Mouse (Mus musculus) limb, embryonic 15.5 days (tissue): ENCODE results near the gene Poldip3. TPM values are rescaled to one million over a fixed set of nuclear protein-coding genes. Genes with fewer than 3 reads are reported as not detected.
A peak's percentile ranks its signal among the peaks of the same experiment; 100 is the strongest.

Experiments used
- ATAC-seq: fragments of 200-750 bp; cut with Nextera tagmentation; 2 replicates; pipeline ENCODE4 v1.8.0; 2017; ENCODE audit warnings: low read depth, moderate TSS enrichment; ENCODE audit not compliant: insufficient number of reproducible peaks, low FRiP score, low TSS enrichment
- H3K27ac ChIP-seq: fragments of 300-500 bp; sonication (generic); 2 replicates; pipeline ENCODE4 v1.5.1; 2015; ENCODE audit warnings: moderate library complexity, mild to moderate bottlenecking, inconsistent platforms
- H3K27me3 ChIP-seq: fragments of 300-500 bp; sonication (generic); 2 replicates; pipeline ENCODE4 v1.6.1; 2015; ENCODE audit warnings: inconsistent platforms
- H3K36me3 ChIP-seq: fragments of 300-500 bp; sonication (generic); 2 replicates; pipeline ENCODE4 v1.6.1; 2015; ENCODE audit warnings: inconsistent platforms
- H3K4me1 ChIP-seq: fragments of 300-500 bp; sonication (generic); 2 replicates; pipeline ENCODE4 v1.6.1; 2015; ENCODE audit warnings: inconsistent platforms
- H3K4me2 ChIP-seq: fragments of 300-500 bp; sonication (generic); 2 replicates; pipeline ENCODE4 v1.6.1; 2015; ENCODE audit warnings: mild to moderate bottlenecking, inconsistent platforms
- H3K4me3 ChIP-seq: fragments of 300-500 bp; sonication (generic); 2 replicates; pipeline ENCODE4 v1.5.1; 2015; ENCODE audit warnings: mild to moderate bottlenecking, inconsistent platforms
- H3K9ac ChIP-seq: fragments of 300-500 bp; sonication (generic); 2 replicates; pipeline ENCODE4 v1.6.1; 2015; ENCODE audit warnings: inconsistent platforms
- H3K9me3 ChIP-seq: fragments of 300-500 bp; sonication (generic); 2 replicates; pipeline ENCODE4 v1.6.1; 2016; ENCODE audit warnings: inconsistent platforms
- WGBS: fragments of 180-500 bp; shearing (Covaris S2); methylation state at CpG from one replicate; pipeline ENCODE4 v1.1.7; 2015; 5-methylcytosine and 5-hydroxymethylcytosine counted together
- polyA plus RNA-seq: library from polyadenylated mRNA; unstranded; fragments of >200 nt; fragmentation: Nextera tagmentation; extraction: Ambion mirVana; gene quantifications from 2 replicates; pipeline ENCODE4 v1.2.1, GENCODE M21; 2015

The Poldip3 gene
- polyA plus RNA-seq, 1 experiment from 2014 or later = 137 TPM

DNA sequence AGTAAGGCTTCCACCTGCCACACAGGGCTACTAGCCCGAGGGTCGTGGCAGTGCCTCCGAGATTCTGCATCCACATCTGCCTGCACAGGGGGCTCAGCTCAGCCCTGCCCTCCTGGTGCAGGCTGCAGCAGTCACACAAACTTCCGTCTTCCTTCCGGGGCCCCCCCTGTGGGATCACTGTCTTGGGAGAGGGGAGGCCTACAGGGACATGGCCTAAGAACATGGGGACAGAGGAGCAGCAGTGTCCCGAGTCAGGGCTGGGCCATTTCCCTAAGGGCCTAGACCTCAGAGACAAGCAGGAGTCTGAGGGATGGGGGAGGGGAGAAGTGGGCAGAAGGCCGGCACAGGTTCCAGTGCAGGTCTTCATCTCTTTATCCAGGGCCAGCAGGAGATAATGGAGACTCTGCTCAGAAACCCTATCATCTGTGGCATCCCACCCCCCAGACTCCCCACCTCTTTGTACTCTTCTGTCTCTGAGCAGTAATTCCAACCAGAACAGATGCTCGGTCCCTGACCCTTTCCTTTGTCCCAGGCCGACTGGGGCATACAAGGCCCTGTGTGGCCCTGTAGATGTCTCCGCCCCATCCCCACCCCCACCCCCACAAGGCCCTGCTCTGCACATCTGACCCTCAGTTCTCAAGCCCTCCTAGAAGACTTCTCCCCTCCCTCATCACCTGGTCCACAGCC, 12.0 kb upstream of the Poldip3 start:
- no peak for ATAC-seq
- Histone ChIP-seq H3K27ac (no peak overlapping the region), H3K36me3 (peaks cover 73% of the 10 kb centered on the region), H3K4me2 (no peak overlapping the region), H3K9me3 (no peaks in the 10 kb centered on the region), H3K4me3 (no peak overlapping the region), H3K27me3 (no peaks in the 10 kb centered on the region), H3K9ac (no peak overlapping the region), H3K4me1 (peaks cover 10% of the 10 kb centered on the region; the same call in 1 of the 2 replicates)
- 66% methylated on average over 10 of the region's 10 CpGs for WGBS

DNA sequence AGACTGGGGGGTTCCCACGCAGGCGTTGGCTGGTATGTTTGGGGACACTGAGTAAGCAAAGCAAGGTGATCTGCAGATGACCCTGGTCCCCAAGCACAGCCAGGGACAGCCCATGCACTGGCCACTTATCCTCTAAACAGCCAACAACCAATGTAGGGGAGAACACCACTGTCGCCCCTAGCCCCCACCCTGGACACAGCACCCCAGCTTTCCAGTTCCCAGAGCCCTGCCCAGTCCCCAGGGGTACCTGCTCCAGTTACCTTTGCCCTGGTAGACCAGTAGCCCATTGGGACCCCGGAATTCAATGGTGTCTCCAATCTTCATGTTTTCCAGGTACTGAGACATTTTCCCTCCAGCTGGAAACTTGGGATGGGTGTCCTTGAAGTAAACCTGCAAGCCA, 11.4 kb upstream of the Poldip3 start:
- H3K4me2 ChIP-seq = no peak overlapping the region
- ATAC-seq = no peak
- H3K9me3 ChIP-seq = no peaks in the 10 kb centered on the region
- no peak overlapping the region for H3K9ac ChIP-seq
- no peaks in the 10 kb centered on the region for H3K27me3 ChIP-seq
- peaks cover 70% of the 10 kb centered on the region for H3K36me3 ChIP-seq
- no peak overlapping the region for H3K4me3 ChIP-seq
- no peak overlapping the region for H3K27ac ChIP-seq
- H3K4me1 ChIP-seq = peaks cover 10% of the 10 kb centered on the region; the same call in 1 of the 2 replicates
- 91% methylated on average over 4 of the region's 4 CpGs for WGBS

DNA sequence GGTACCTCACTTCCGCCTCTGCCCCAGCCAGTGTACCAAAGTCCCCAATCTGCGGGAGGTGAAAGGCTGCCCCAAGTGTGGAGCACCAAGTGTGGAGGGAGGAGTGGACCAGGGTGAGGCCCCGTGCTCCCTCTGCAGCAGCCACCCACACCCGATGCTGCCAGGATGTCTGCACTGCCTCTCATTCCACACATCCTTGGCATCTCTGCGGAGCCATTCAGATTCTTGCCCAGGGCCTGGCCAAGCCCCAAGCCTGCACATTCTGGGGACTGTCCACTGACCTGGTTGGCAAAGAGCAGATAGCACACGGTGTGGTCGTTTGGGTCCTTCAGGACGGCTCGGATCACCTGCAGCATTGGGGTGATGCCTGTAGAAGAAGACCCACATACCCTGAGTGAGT, 10.6 kb upstream of the Poldip3 start:
- H3K9me3 ChIP-seq = no peaks in the 10 kb centered on the region
- ATAC-seq = no peak
- H3K27ac ChIP-seq = no peak overlapping the region
- H3K36me3 ChIP-seq = peaks cover 66% of the 10 kb centered on the region
- H3K4me3 ChIP-seq = no peak overlapping the region
- H3K9ac ChIP-seq = no peak overlapping the region
- H3K4me2 ChIP-seq = no peak overlapping the region
- 94% methylated on average over 9 of the region's 9 CpGs for WGBS
- no peaks in the 10 kb centered on the region for H3K27me3 ChIP-seq
- H3K4me1 ChIP-seq = peaks cover 6% of the 10 kb centered on the region; the same call in 1 of the 2 replicates

DNA sequence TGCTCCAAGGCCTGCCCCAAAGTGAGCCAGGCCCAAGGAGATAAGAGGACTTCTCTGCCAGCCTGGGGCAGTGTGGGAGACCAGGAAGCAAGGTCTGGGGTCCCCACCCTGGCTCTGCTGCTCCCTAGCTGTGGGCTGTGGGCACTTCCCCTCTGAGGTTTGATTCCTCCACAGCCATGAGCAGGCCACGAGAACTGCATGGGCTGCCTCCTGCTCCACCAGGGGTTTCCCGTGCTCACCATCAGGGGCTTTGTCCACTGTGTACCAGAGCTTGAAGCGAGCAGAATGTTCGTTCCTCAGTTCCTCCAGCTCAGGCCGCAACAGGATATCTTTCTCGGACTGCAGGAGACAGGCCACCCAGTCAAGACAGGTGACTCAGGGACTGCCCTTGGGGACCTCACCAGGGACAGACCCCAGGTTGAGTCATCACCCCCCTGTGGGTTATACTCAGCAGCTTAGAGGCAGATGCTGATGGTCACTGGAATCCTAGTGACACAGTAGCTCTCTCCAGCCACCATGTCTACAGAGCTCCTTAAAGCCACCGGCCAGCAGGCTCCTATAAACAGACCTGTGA, 9.5 kb upstream of the Poldip3 start:
- H3K27ac ChIP-seq = no peak overlapping the region

DNA sequence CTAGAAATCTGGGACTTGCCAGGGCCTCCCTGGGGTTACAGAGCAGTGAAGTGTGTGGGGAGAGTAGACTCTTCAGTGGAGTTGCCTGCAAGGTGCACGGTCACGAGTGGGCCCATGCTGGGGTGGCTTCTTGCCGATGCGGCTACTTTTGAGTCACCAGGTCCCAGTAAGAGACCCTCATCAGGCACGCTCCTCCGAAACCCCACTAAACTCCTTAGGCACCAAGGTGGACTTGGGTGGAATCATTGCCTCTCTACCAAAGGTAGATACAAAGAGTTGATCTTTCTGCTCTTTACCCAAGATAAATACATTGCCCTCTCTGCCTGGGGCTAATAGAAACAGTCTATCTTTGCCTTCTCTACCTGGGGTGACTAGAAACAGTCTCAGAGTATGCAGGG, 8.5 kb upstream of the Poldip3 start:
- H3K4me2 ChIP-seq = no peak overlapping the region
- H3K4me3 ChIP-seq = no peak overlapping the region
- H3K4me1 ChIP-seq = 0 out of 2 replicates have a peak, but pooled peaks cover 5% of the 10 kb centered on the region
- no peaks in the 10 kb centered on the region for H3K9me3 ChIP-seq
- no peak overlapping the region for H3K9ac ChIP-seq
- no peak overlapping the region; the same call in 1 of the 2 replicates for H3K27ac ChIP-seq
- H3K36me3 ChIP-seq = peaks cover 66% of the 10 kb centered on the region
- no peaks in the 10 kb centered on the region for H3K27me3 ChIP-seq
- 96% methylated on average over 6 of the region's 6 CpGs for WGBS
- ATAC-seq = no peak

More for the DNA sequence above, 9.5 kb upstream of the Poldip3 start:
- H3K4me1 ChIP-seq = 0 out of 2 replicates have a peak, but pooled peaks cover 5% of the 10 kb centered on the region
- H3K27me3 ChIP-seq = no peaks in the 10 kb centered on the region
- no peak for ATAC-seq
- H3K9me3 ChIP-seq = no peaks in the 10 kb centered on the region
- H3K4me3 ChIP-seq = no peak overlapping the region
- no peak overlapping the region for H3K4me2 ChIP-seq
- 90% methylated on average over 7 of the region's 7 CpGs for WGBS
- no peak overlapping the region for H3K9ac ChIP-seq
- peaks cover 69% of the 10 kb centered on the region for H3K36me3 ChIP-seq

DNA sequence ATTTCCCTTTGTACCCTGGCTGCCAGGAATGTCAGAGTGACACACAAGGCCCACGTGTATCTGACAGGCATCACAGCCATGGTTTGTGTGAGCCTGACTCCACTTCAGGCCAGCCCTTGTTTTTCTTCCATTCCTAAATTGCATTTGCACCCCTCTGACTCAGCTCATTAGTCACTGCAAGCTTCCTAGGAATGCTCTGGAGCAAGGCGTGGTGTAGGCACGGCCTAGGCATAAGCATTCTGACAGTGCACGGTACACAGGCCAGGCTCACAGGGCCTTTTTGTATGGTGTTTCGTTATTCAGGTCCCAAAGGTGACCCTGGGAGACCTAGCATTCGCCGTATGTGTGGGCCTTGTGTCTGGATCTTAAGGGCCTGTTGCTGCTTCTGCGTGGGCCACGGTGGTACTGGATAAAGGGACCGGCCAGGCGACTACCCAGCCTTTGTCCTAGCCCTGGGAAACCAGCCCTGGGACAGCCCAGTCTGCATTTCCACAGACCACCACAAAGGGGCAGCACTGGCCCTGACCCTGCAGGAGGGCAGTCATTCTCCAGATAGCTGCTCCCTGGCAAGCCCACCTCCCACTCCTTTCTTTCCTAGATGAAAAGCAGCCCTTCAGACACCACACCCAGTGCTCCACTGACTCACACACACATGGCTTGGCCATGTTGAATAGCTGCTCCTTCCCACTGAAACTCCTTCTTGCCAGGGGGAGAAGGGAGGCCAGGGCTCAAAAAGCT, 7.9 kb upstream of the Poldip3 start:
- 0 out of 2 replicates have a peak, but pooled peaks cover 5% of the 10 kb centered on the region for H3K4me1 ChIP-seq
- no peak overlapping the region; the same call in 1 of the 2 replicates for H3K27ac ChIP-seq
- WGBS = 74% methylated on average over 11 of the region's 11 CpGs
- H3K4me3 ChIP-seq = no peak overlapping the region
- H3K4me2 ChIP-seq = no peak overlapping the region
- ATAC-seq = no peak
- H3K9ac ChIP-seq = no peak overlapping the region
- H3K36me3 ChIP-seq = peaks cover 60% of the 10 kb centered on the region
- no peaks in the 10 kb centered on the region for H3K9me3 ChIP-seq
- H3K27me3 ChIP-seq = no peaks in the 10 kb centered on the region

DNA sequence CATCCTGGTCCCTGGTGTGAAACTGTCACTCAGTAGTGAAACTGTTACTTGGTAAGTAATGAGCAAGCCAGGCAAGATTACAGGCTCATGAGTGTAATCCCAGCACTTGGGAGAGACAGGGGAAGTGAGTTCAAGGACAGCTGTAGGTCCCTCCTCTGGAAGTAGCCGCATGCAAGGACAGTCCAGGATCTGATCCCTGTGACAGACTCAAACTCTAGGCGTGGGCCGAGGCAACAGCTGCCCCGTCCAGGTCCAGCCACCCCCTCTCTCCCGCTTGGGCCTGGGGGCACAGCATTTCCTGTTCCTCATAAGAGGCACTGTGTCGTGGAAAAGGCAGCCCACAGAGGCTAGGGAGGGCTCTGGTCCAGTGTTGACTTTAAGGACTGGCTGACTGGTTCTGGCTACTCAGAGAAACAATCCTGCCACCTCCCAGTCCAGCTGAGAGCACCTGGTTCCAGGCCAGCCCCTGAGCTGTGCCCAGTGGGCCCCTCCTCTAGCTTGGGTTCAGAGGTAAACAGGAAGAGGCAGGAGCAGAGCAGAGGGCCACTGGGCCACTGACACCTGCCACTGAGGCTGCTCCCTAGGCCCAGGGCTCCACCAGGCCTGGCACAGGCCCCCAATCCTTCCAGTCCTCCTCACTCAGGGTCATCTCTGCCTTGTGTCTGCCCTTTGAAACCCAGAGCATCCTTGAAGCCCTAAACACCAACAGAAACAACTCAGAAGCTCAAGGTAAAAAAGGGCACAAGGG, 6.7 kb upstream of the Poldip3 start:
- Histone ChIP-seq H3K4me3 (no peak overlapping the region), H3K36me3 (peaks cover 50% of the 10 kb centered on the region), H3K27me3 (no peaks in the 10 kb centered on the region), H3K9ac (no peak overlapping the region), H3K4me2 (no peak overlapping the region), H3K9me3 (no peaks in the 10 kb centered on the region), H3K4me1 (no peaks in the 10 kb centered on the region), H3K27ac (no peak overlapping the region)
- ATAC-seq = 0 out of 2 replicates have a peak, but pooled peaks have one; percentile 35
- 59% methylated on average over 6 of the region's 6 CpGs for WGBS

DNA sequence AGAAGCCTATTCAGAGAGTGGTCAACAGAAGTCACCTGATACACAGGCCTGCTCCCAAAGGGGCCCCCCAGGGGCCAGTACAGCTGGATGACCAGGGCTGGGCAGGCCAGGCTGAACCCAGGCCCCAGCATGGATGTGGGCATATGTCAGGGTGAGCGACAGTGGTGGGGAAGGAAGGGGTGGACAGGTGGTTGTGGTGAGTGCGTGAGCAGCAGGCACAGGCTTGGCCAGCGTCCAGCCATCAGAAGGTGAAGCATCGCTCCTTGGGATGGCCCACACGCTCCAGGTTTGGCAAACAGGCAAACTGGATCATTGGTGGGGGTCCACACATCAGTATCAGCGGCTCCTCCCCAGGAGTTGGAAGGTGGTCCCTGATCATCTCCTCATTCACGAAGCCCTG, 5.1 kb upstream of the Poldip3 start:
- H3K4me3 ChIP-seq = no peak overlapping the region
- H3K4me1 ChIP-seq = 0 out of 2 replicates have a peak, but pooled peaks cover 5% of the 10 kb centered on the region
- no peak overlapping the region for H3K27ac ChIP-seq
- ATAC-seq = no peak
- no peak overlapping the region for H3K4me2 ChIP-seq
- no peaks in the 10 kb centered on the region for H3K27me3 ChIP-seq
- peaks cover 35% of the 10 kb centered on the region for H3K36me3 ChIP-seq
- WGBS = 92% methylated on average over 7 of the region's 7 CpGs
- no peaks in the 10 kb centered on the region for H3K9me3 ChIP-seq
- no peak overlapping the region for H3K9ac ChIP-seq

DNA sequence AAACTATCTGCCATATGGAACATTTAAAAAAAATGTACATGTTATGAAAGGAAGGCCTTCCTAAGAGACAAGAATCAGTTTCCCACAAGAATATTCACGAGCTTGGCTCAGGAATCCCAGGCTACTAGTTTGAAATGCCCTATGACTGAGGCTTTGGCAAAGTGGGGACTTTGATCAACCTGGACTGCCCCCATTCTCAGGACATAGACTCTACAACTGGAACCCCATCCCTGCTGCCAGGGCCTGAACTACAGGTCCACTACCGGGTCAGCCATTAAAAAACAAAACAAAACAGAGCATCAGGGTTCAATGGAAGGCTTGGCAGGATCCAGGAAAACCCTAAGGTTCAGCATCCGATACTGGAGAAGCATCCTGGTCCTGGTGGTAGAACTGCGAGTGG, 1.5 kb upstream of the Poldip3 start:
- Histone ChIP-seq H3K36me3 (peaks cover 27% of the 10 kb centered on the region), H3K9me3 (no peaks in the 10 kb centered on the region), H3K9ac (no peak overlapping the region), H3K4me1 (peaks cover 13% of the 10 kb centered on the region), H3K4me2 (no peak overlapping the region), H3K27me3 (no peaks in the 10 kb centered on the region), H3K4me3 (no peak overlapping the region), H3K27ac (peak overlapping the region; percentile 39; the same call in 1 of the 2 replicates)
- WGBS = 80% methylated on average over 4 of the region's 4 CpGs
- no peak for ATAC-seq

DNA sequence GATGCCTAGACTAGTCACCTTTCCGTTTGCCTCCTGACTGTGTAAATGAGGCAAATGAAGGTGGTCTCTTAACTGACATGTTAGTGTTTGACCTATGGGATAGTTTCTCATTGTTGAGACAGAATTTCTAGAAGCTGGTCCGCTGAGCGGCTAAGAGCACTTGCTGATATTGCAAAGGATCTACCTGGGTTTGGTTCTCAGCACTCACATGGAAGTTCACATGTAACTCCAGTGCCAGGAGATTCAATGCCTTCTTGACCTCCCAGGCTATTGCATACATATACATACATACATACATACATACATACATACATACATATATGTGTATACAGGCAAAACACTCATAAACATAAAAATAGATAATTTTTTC, 874 bp upstream of the Poldip3 start:
- Histone ChIP-seq H3K4me2 (peak overlapping the region; percentile 73), H3K4me1 (peaks cover 13% of the 10 kb centered on the region), H3K9ac (no peak overlapping the region), H3K4me3 (peak overlapping the region; percentile 88; the same call in 1 of the 2 replicates), H3K27ac (peak overlapping the region; percentile 98), H3K9me3 (no peaks in the 10 kb centered on the region), H3K36me3 (peaks cover 31% of the 10 kb centered on the region), H3K27me3 (no peaks in the 10 kb centered on the region)
- WGBS = 22% methylated on average over 3 of the region's 3 CpGs
- no peak for ATAC-seq

DNA sequence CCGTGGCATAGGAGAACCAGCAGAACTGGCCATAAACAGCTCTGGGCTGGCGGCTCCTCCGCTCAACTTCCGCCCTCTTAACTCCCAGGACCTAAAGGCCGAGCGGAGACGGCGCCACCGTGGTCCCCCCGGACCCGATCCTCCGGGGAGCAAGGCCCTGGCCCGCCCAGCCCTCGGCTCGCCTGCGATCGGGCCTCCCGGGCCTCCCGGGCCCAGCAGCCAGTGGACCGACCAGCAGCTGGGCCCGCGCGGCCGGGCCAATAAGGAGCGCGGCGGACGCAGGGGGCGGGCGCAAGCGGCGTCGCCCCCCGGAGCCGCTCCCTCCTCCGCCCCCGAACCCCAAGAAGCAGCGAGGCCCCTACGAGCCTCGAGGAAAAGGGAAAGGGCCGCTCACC, 386 bp downstream of the Poldip3 start:
- H3K9me3 ChIP-seq = no peaks in the 10 kb centered on the region
- peaks cover 26% of the 10 kb centered on the region for H3K36me3 ChIP-seq
- peaks cover 13% of the 10 kb centered on the region for H3K4me1 ChIP-seq
- H3K4me2 ChIP-seq = peak overlapping the region; percentile 73
- H3K4me3 ChIP-seq = peak overlapping the region; percentile 88
- H3K27me3 ChIP-seq = no peaks in the 10 kb centered on the region
- peak overlapping the region; percentile 96 for H3K9ac ChIP-seq
- WGBS = under 1% methylated on average over 40 of the region's 41 CpGs
- H3K27ac ChIP-seq = peak overlapping the region; percentile 98
- ATAC-seq = peak; percentile 72
